Mouse (Mus musculus) lung, embryonic 15.5 days (tissue): ENCODE results near the gene Olfr1499. TPM values are rescaled to one million over a fixed set of nuclear protein-coding genes. Genes with fewer than 3 reads are reported as not detected.

Source experiments
- ATAC-seq: fragments of 200-750 bp; cut with Nextera tagmentation; 2 replicates; pipeline ENCODE4 v1.8.0; 2017; ENCODE audit warnings: moderate number of reproducible peaks, borderline replicate concordance; ENCODE audit not compliant: low FRiP score, low TSS enrichment; ENCODE audit errors: extremely low read depth
- H3K27ac ChIP-seq: fragments of 300-500 bp; sonication (generic); 2 replicates; pipeline ENCODE4 v1.5.1; 2015; ENCODE audit warnings: moderate library complexity, mild to moderate bottlenecking, inconsistent platforms
- H3K27me3 ChIP-seq: fragments of 300-500 bp; sonication (generic); 2 replicates; pipeline ENCODE4 v1.6.1; 2015; ENCODE audit warnings: inconsistent platforms
- H3K36me3 ChIP-seq: fragments of 300-500 bp; sonication (generic); 2 replicates; pipeline ENCODE4 v1.6.1; 2015; ENCODE audit warnings: inconsistent platforms
- H3K4me1 ChIP-seq: fragments of 300-500 bp; sonication (generic); 2 replicates; pipeline ENCODE4 v1.6.1; 2015; ENCODE audit warnings: inconsistent platforms
- H3K4me2 ChIP-seq: fragments of 300-500 bp; sonication (generic); 2 replicates; pipeline ENCODE4 v1.6.1; 2015; ENCODE audit warnings: inconsistent platforms, mild to moderate bottlenecking, moderate library complexity
- H3K4me3 ChIP-seq: fragments of 300-500 bp; sonication (generic); 2 replicates; pipeline ENCODE4 v1.5.1; 2015; ENCODE audit warnings: mild to moderate bottlenecking, inconsistent platforms
- H3K9ac ChIP-seq: fragments of 300-500 bp; sonication (generic); 2 replicates; pipeline ENCODE4 v1.6.1; 2015; ENCODE audit warnings: inconsistent platforms
- H3K9me3 ChIP-seq: fragments of 300-500 bp; sonication (generic); 2 replicates; pipeline ENCODE4 v1.6.1; 2016; ENCODE audit warnings: inconsistent platforms
- WGBS: fragments of 180-500 bp; shearing (Covaris S2); methylation state at CpG from one replicate; pipeline ENCODE4 v1.1.7; 2015; 5-methylcytosine and 5-hydroxymethylcytosine counted together
- polyA plus RNA-seq: library from polyadenylated mRNA; unstranded; fragments of >200 nt; fragmentation: Nextera tagmentation; extraction: Ambion mirVana; gene quantifications from 2 replicates; pipeline ENCODE4 v1.2.1, GENCODE M21; 2015

Olfr1499 gene
- polyA plus RNA-seq, 1 experiment from 2014 or later, result not detected

GRCm38 (mm10) chr19:13764306-13764705, 54.9 kb downstream of the Olfr1499 start, which contains the start of gene Olfr1495:
Gene Olfr1495 (plus strand): TSS chr19:13764606.
- ATAC-seq, result no peak
- no peak within 1 kb of the TSS for H3K27ac ChIP-seq
- no peak within 1 kb of the TSS for H3K4me2 ChIP-seq
- 83% methylated on average over 3 of the region's 3 CpGs for WGBS
- H3K9me3 ChIP-seq, result no peaks in the 10 kb centered on the region
- H3K4me3 ChIP-seq, result no peak within 1 kb of the TSS
- H3K4me1 ChIP-seq, result no peaks in the 10 kb centered on the region
- H3K36me3 ChIP-seq, result no peaks in the 10 kb centered on the region
- no peak within 1 kb of the TSS for H3K9ac ChIP-seq
- no peaks in the 10 kb centered on the region for H3K27me3 ChIP-seq

Other genes starting within 250 kb of the Olfr1499 start
- not detected in 2 replicates for gene Olfr1484, start 235.9 kb downstream of the Olfr1499 start, polyA plus RNA-seq
- not detected in 2 replicates for gene Olfr1487, start 202.1 kb downstream of the Olfr1499 start, polyA plus RNA-seq
- gene Olfr1489, start 187.8 kb downstream of the Olfr1499 start, polyA plus RNA-seq, result not detected in 2 replicates
- gene Olfr1490, start 168.4 kb downstream of the Olfr1499 start, polyA plus RNA-seq, result not detected in 2 replicates
- not detected in 2 replicates for gene Olfr1491, start 122.2 kb downstream of the Olfr1499 start, polyA plus RNA-seq
- not detected in 2 replicates for gene Olfr1493-ps1, start 96.2 kb downstream of the Olfr1499 start, polyA plus RNA-seq
- not detected in 2 replicates for gene Olfr1494, start 79.7 kb downstream of the Olfr1499 start, polyA plus RNA-seq
- gene Olfr1495, start 54.8 kb downstream of the Olfr1499 start, polyA plus RNA-seq, result not detected in 2 replicates
- gene Olfr1496, start 41.6 kb downstream of the Olfr1499 start, polyA plus RNA-seq, result not detected in 2 replicates
- not detected in 2 replicates for gene Olfr1497, start 21.2 kb downstream of the Olfr1499 start, polyA plus RNA-seq
- gene Olfr1500, start 11.0 kb upstream of the Olfr1499 start, polyA plus RNA-seq, result not detected in 2 replicates
- gene Olfr1501, start 31.2 kb upstream of the Olfr1499 start, polyA plus RNA-seq, result not detected in 2 replicates
- not detected in 2 replicates for gene Olfr1502, start 42.3 kb upstream of the Olfr1499 start, polyA plus RNA-seq
- not detected in 2 replicates for gene Olfr1504, start 78.5 kb upstream of the Olfr1499 start, polyA plus RNA-seq
- not detected in 2 replicates for gene Olfr1505, start 94.1 kb upstream of the Olfr1499 start, polyA plus RNA-seq